Mouse (Mus musculus): ENCODE results near the gene Ptpn3.

Gene Ptpn3

GRCm38 (mm10) chr4:57168277-57168676, 133.4 kb downstream of the Ptpn3 start:
- no peak for DNase-seq (ENCODE audit: low spot score in 2 of 2)

- no peak for DNase-seq (ENCODE audit: low spot score in 2 of 2)
Measured at GRCm38 (mm10) chr4:57166922-57167870, 134.4 kb downstream of the Ptpn3 start.

- no peak for DNase-seq (ENCODE audit: low spot score in 2 of 2)
Measured at GRCm38 (mm10) chr4:57165654-57166053, 136.0 kb downstream of the Ptpn3 start.

- no peak for DNase-seq (ENCODE audit: low spot score in 2 of 2)
Measured at GRCm38 (mm10) chr4:57164578-57165210, 136.9 kb downstream of the Ptpn3 start.

GRCm38 (mm10) chr4:57162789-57163722, 138.6 kb downstream of the Ptpn3 start:
- no peak for DNase-seq (ENCODE audit: low spot score in 2 of 2)

GRCm38 (mm10) chr4:57160571-57160970, 141.1 kb downstream of the Ptpn3 start:
- no peak for DNase-seq (ENCODE audit: low spot score in 2 of 2)

GRCm38 (mm10) chr4:57156549-57157169, 145.0 kb downstream of the Ptpn3 start:
- no peak for DNase-seq (ENCODE audit: low spot score in 2 of 2)

GRCm38 (mm10) chr4:57153838-57154237, 147.8 kb downstream of the Ptpn3 start:
- no peak for DNase-seq (ENCODE audit: low spot score in 2 of 2)

GRCm38 (mm10) chr4:57153068-57153835, 148.4 kb downstream of the Ptpn3 start:
- DNase-seq (ENCODE audit: low spot score in 2 of 2), result no peak

GRCm38 (mm10) chr4:57148182-57148581, 153.5 kb downstream of the Ptpn3 start:
- no peak for DNase-seq (ENCODE audit: low spot score in 2 of 2)

GRCm38 (mm10) chr4:57143026-57143937, 158.4 kb downstream of the Ptpn3 start, which contains the start of gene Epb41l4b:
Epb41l4b (minus strand) TSS chr4:57143437.
- DNase-seq (ENCODE audit: low spot score in 2 of 2), result peak; percentile 11 to 74

- no peak for DNase-seq (ENCODE audit: low spot score in 2 of 2)
Measured at GRCm38 (mm10) chr4:57142374-57143025, 159.1 kb downstream of the Ptpn3 start.

GRCm38 (mm10) chr4:57141908-57142361, 159.7 kb downstream of the Ptpn3 start:
- DNase-seq (ENCODE audit: low spot score in 2 of 2), result no peak

- DNase-seq (ENCODE audit: low spot score in 2 of 2), result no peak
Measured at GRCm38 (mm10) chr4:57140992-57141717, 160.5 kb downstream of the Ptpn3 start.

Data from natural killer cell, adult 2 months (primary cell).